Mouse (Mus musculus): Measurements from ENCODE around the gene Thap12. TPM values are rescaled to one million over a fixed set of nuclear protein-coding genes. Genes with fewer than 3 reads are reported as not detected.

Thap12 gene
- polyA plus RNA-seq, 1 experiment: 16.4 TPM

DNA sequence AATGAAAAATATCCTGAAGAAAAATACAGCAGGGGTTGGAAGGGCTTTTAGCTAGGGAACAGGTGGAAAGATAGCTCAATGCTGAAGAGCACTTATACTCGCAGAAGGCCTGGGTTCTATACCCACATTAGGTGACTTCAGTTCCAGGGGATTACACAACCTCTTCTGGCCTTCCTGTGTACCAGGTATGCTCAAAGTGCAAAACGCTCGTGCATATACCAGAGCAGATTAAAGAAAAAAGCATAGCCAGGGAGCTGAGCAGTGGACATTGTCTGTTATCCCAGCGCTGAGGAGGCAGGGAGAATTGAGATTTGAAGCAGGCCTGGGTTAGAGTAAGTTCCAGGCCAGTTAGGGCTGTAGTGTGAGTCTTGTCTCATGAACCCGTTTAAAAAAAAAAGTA is 1.4 kb downstream of the Thap12 start:
- TF ChIP-seq POLR2A (IDR thresholded peaks at IDR 0.05; ENCODE audit: insufficient read length, low read depth): no peak
- TF ChIP-seq E2F4 (IDR thresholded peaks at IDR 0.05; ENCODE audit: insufficient read depth): no peak
- TF ChIP-seq MYOD1 (IDR thresholded peaks at IDR 0.05; ENCODE audit: control insufficient read depth in 1 of 3, insufficient read length in 2 of 3, low read depth in 2 of 3): no peak
- no peak for TF ChIP-seq POLR2AphosphoS2 (IDR thresholded peaks at IDR 0.05; ENCODE audit: insufficient read length, low read depth)
- TF ChIP-seq SRF (IDR thresholded peaks at IDR 0.05; ENCODE audit: control insufficient read depth, insufficient read length, low read depth): no peak
- no peak for TF ChIP-seq CEBPB (IDR thresholded peaks at IDR 0.05; ENCODE audit: insufficient read depth, poor library complexity, severe bottlenecking)
- TF ChIP-seq TCF12 (IDR thresholded peaks at IDR 0.05; ENCODE audit: insufficient read depth, poor library complexity, severe bottlenecking): no peak
- TF ChIP-seq MAX (IDR thresholded peaks at IDR 0.05; ENCODE audit: low read depth): no peak
- no peak for TF ChIP-seq TCF3 (IDR thresholded peaks at IDR 0.05; ENCODE audit: insufficient read length, low read depth)
- no peak for TF ChIP-seq USF1 (IDR thresholded peaks at IDR 0.05; ENCODE audit: low read depth)
- TF ChIP-seq MYOG (IDR thresholded peaks at IDR 0.05; ENCODE audit: control insufficient read depth in 1 of 3, insufficient read depth in 1 of 3, insufficient read length in 2 of 3, low read depth in 2 of 3): no peak
- TF ChIP-seq REST (IDR thresholded peaks at IDR 0.05; ENCODE audit: insufficient read depth, insufficient read length): no peak

DNA sequence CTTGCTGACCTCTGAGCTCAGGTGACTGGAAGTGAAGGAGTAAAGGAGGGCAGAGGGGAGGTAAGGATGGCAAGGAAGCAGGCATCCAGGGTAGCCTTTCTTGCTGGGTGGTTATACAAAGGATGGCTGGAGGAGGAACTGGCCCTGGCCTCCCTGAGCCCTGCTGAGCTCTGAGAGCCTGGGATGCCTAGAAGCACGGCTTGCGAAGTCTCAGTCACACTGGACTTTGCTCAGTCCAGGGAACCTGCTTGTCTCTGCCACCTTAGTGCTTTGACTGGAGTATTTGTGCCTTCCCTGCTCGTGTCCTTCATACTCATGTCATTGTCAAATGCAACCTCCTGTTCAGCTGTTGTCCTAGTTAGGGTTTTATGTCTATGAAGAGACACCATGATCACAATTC is 10.8 kb downstream of the Thap12 start:
- H3K79me2 ChIP-seq (ENCODE audit: control insufficient read depth, insufficient read depth): peaks cover 16% of the 10 kb centered on the region
- no peak overlapping the region for H3K4me2 ChIP-seq (ENCODE audit: low read depth)
- no peaks in the 10 kb centered on the region for H3K27me3 ChIP-seq (ENCODE audit: control insufficient read depth, insufficient read depth, insufficient read length)
- no peak overlapping the region for H3ac ChIP-seq (ENCODE audit: control insufficient read depth, insufficient read length)
- TF ChIP-seq SRF (IDR thresholded peaks at IDR 0.05; ENCODE audit: control insufficient read depth, insufficient read length, low read depth) (no peak), CEBPB (IDR thresholded peaks at IDR 0.05; ENCODE audit: insufficient read depth, poor library complexity, severe bottlenecking) (no peak), USF1 (IDR thresholded peaks at IDR 0.05; ENCODE audit: low read depth) (no peak), REST (IDR thresholded peaks at IDR 0.05; ENCODE audit: insufficient read depth, insufficient read length) (no peak), MYOD1 (IDR thresholded peaks at IDR 0.05; ENCODE audit: control insufficient read depth in 1 of 3, insufficient read length in 2 of 3, low read depth in 2 of 3) (no peak), MAX (IDR thresholded peaks at IDR 0.05; ENCODE audit: low read depth) (no peak), MYOG (IDR thresholded peaks at IDR 0.05; ENCODE audit: control insufficient read depth in 1 of 3, insufficient read depth in 1 of 3, insufficient read length in 2 of 3, low read depth in 2 of 3) (no peak), E2F4 (IDR thresholded peaks at IDR 0.05; ENCODE audit: insufficient read depth) (no peak), TCF3 (IDR thresholded peaks at IDR 0.05; ENCODE audit: insufficient read length, low read depth) (no peak)
- H3K4me3 ChIP-seq: no peak overlapping the region
- H3K36me3 ChIP-seq (ENCODE audit: control insufficient read depth, insufficient read depth): peaks cover 53% of the 10 kb centered on the region

More for the DNA sequence above, 1.4 kb downstream of the Thap12 start:
- Histone ChIP-seq H3K79me2 (ENCODE audit: control insufficient read depth, insufficient read depth) (peaks cover 59% of the 10 kb centered on the region), H3K4me2 (ENCODE audit: low read depth) (peak overlapping the region; percentile 86), H3K36me3 (ENCODE audit: control insufficient read depth, insufficient read depth) (no peaks in the 10 kb centered on the region), H3K27me3 (ENCODE audit: control insufficient read depth, insufficient read depth, insufficient read length) (no peaks in the 10 kb centered on the region), H3K4me3 (peak overlapping the region; percentile 67), H3ac (ENCODE audit: control insufficient read depth, insufficient read length) (peak overlapping the region; percentile 76)

DNA sequence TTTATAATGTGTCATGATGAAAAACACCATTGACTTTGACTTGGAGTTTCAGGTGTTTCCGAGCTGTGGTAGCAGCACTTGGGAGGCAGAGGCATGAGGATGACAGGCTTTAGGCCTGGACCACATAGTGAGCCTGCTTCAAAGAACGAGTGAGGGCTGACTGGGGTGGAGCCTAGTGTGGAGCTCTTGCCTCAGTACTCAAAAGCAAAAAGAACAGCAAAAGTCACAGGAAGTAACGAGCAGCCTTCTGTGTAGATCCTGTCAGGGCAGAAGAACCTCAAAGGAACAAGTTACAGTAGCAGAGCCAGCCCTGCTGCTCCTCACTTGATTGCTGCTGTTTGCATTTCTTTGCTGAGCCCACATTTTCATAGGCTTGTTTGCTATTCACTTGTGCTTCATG is 14.5 kb downstream of the Thap12 start:
- Histone ChIP-seq H3K27me3 (ENCODE audit: control insufficient read depth, insufficient read depth, insufficient read length) (no peaks in the 10 kb centered on the region), H3ac (ENCODE audit: control insufficient read depth, insufficient read length) (no peak overlapping the region), H3K4me2 (ENCODE audit: low read depth) (no peak overlapping the region), H3K36me3 (ENCODE audit: control insufficient read depth, insufficient read depth) (peaks cover 47% of the 10 kb centered on the region), H3K79me2 (ENCODE audit: control insufficient read depth, insufficient read depth) (peaks cover under 1% of the 10 kb centered on the region), H3K4me3 (no peak overlapping the region)
- TF ChIP-seq MAX (IDR thresholded peaks at IDR 0.05; ENCODE audit: low read depth) (no peak), USF1 (IDR thresholded peaks at IDR 0.05; ENCODE audit: low read depth) (no peak), E2F4 (IDR thresholded peaks at IDR 0.05; ENCODE audit: insufficient read depth) (no peak), MYOD1 (IDR thresholded peaks at IDR 0.05; ENCODE audit: control insufficient read depth in 1 of 3, insufficient read length in 2 of 3, low read depth in 2 of 3) (no peak), SRF (IDR thresholded peaks at IDR 0.05; ENCODE audit: control insufficient read depth, insufficient read length, low read depth) (no peak), TCF12 (IDR thresholded peaks at IDR 0.05; ENCODE audit: insufficient read depth, poor library complexity, severe bottlenecking) (no peak), MYOG (IDR thresholded peaks at IDR 0.05; ENCODE audit: control insufficient read depth in 1 of 3, insufficient read depth in 1 of 3, insufficient read length in 2 of 3, low read depth in 2 of 3) (no peak), REST (IDR thresholded peaks at IDR 0.05; ENCODE audit: insufficient read depth, insufficient read length) (no peak), TCF3 (IDR thresholded peaks at IDR 0.05; ENCODE audit: insufficient read length, low read depth) (no peak), POLR2A (IDR thresholded peaks at IDR 0.05; ENCODE audit: insufficient read length, low read depth) (no peak), POLR2AphosphoS2 (IDR thresholded peaks at IDR 0.05; ENCODE audit: insufficient read length, low read depth) (no peak), CEBPB (IDR thresholded peaks at IDR 0.05; ENCODE audit: insufficient read depth, poor library complexity, severe bottlenecking) (no peak)

DNA sequence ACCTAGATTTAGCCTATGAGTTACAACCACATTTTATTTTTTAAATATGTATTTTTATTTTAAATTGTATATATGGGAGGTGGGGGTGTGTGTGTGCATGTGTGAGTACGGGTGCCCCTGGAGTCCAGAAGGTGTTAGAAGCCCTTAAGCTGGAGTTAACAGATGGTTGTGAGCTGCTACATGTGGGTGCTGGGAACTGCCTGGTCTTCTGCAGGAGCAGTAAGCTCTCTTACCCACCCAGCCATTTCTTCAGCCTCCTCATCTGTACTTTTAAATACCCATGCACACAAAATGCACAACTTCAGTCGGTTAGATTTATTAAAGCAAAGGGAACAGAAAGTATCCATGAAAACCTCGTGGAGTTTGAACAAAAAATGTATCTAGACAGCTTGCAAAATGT is 16.9 kb downstream of the Thap12 start:
- Histone ChIP-seq H3K4me2 (ENCODE audit: low read depth) (no peak overlapping the region), H3ac (ENCODE audit: control insufficient read depth, insufficient read length) (no peak overlapping the region), H3K36me3 (ENCODE audit: control insufficient read depth, insufficient read depth) (peaks cover 26% of the 10 kb centered on the region), H3K79me2 (ENCODE audit: control insufficient read depth, insufficient read depth) (no peaks in the 10 kb centered on the region), H3K27me3 (ENCODE audit: control insufficient read depth, insufficient read depth, insufficient read length) (no peaks in the 10 kb centered on the region), H3K4me3 (no peak overlapping the region)
- no peak for TF ChIP-seq POLR2A (IDR thresholded peaks at IDR 0.05; ENCODE audit: insufficient read length, low read depth)
- TF ChIP-seq CEBPB (IDR thresholded peaks at IDR 0.05; ENCODE audit: insufficient read depth, poor library complexity, severe bottlenecking): no peak
- TF ChIP-seq E2F4 (IDR thresholded peaks at IDR 0.05; ENCODE audit: insufficient read depth): no peak
- TF ChIP-seq MAX (IDR thresholded peaks at IDR 0.05; ENCODE audit: low read depth): no peak
- no peak for TF ChIP-seq REST (IDR thresholded peaks at IDR 0.05; ENCODE audit: insufficient read depth, insufficient read length)
- TF ChIP-seq USF1 (IDR thresholded peaks at IDR 0.05; ENCODE audit: low read depth): no peak
- no peak for TF ChIP-seq SRF (IDR thresholded peaks at IDR 0.05; ENCODE audit: control insufficient read depth, insufficient read length, low read depth)

DNA sequence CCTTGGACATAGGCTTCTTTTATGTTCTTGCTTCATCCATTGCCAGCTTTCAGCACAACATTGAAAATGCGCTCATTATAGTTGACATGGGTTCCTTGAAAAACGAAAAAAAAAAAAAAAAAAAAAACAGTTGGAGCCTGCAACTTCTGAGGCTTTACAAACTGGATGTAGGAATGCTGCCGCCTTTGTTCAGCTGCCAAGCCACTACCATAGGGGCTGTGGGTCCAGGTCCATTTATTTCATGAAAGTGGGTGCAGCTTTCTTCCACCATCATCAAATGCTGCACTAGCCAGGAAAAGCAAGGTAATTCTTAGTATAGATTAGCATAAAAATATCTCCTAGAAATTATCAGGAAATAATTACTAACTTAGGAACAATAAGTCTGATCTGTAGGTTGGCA is 17.8 kb downstream of the Thap12 start:
- Histone ChIP-seq H3K79me2 (ENCODE audit: control insufficient read depth, insufficient read depth) (no peaks in the 10 kb centered on the region), H3K36me3 (ENCODE audit: control insufficient read depth, insufficient read depth) (peaks cover 16% of the 10 kb centered on the region), H3K4me3 (no peak overlapping the region), H3ac (ENCODE audit: control insufficient read depth, insufficient read length) (no peak overlapping the region), H3K4me2 (ENCODE audit: low read depth) (no peak overlapping the region), H3K27me3 (ENCODE audit: control insufficient read depth, insufficient read depth, insufficient read length) (no peaks in the 10 kb centered on the region)
- no peak for TF ChIP-seq MYOG (IDR thresholded peaks at IDR 0.05; ENCODE audit: control insufficient read depth in 1 of 3, insufficient read depth in 1 of 3, insufficient read length in 2 of 3, low read depth in 2 of 3)
- no peak for TF ChIP-seq E2F4 (IDR thresholded peaks at IDR 0.05; ENCODE audit: insufficient read depth)
- no peak for TF ChIP-seq TCF12 (IDR thresholded peaks at IDR 0.05; ENCODE audit: insufficient read depth, poor library complexity, severe bottlenecking)
- TF ChIP-seq MAX (IDR thresholded peaks at IDR 0.05; ENCODE audit: low read depth): no peak
- no peak for TF ChIP-seq MYOD1 (IDR thresholded peaks at IDR 0.05; ENCODE audit: control insufficient read depth in 1 of 3, insufficient read length in 2 of 3, low read depth in 2 of 3)
- TF ChIP-seq POLR2AphosphoS2 (IDR thresholded peaks at IDR 0.05; ENCODE audit: insufficient read length, low read depth): no peak
- TF ChIP-seq TCF3 (IDR thresholded peaks at IDR 0.05; ENCODE audit: insufficient read length, low read depth): no peak
- TF ChIP-seq USF1 (IDR thresholded peaks at IDR 0.05; ENCODE audit: low read depth): no peak
- no peak for TF ChIP-seq REST (IDR thresholded peaks at IDR 0.05; ENCODE audit: insufficient read depth, insufficient read length)
- TF ChIP-seq POLR2A (IDR thresholded peaks at IDR 0.05; ENCODE audit: insufficient read length, low read depth): no peak
- no peak for TF ChIP-seq CEBPB (IDR thresholded peaks at IDR 0.05; ENCODE audit: insufficient read depth, poor library complexity, severe bottlenecking)
- TF ChIP-seq SRF (IDR thresholded peaks at IDR 0.05; ENCODE audit: control insufficient read depth, insufficient read length, low read depth): no peak
